Mouse (Mus musculus) intestine, embryonic 14.5 days (tissue): Measurements from ENCODE around the gene C1s1. TPM values are rescaled to one million over a fixed set of nuclear protein-coding genes. Genes with fewer than 3 reads are reported as not detected.
A peak's percentile ranks its signal among the peaks of the same experiment; 100 is the strongest.
"Not testable (repeated sequence)": the region's sequence is repeated elsewhere in the genome, so short reads cannot be mapped to it uniquely, and the experiment has no call there.

Experiments used
- ATAC-seq: fragments of 200-750 bp; cut with Nextera tagmentation; replicated peaks from 2 replicates; pipeline ENCODE4 v1.8.0; 2017; ENCODE audit warnings: low read depth, moderate number of reproducible peaks, moderate TSS enrichment, moderate library complexity; ENCODE audit not compliant: low FRiP score, low TSS enrichment
- DNase-seq: peaks from one replicate; pipeline ENCODE4 v3.0.0-alpha.2; 2018; ENCODE audit warnings: low spot score
- H3K27ac ChIP-seq: fragments of 300-500 bp; sonication (generic); 2 replicates; pipeline ENCODE4 v1.5.1; 2014; ENCODE audit warnings: low read depth, mild to moderate bottlenecking, control low read depth
- H3K27me3 ChIP-seq: fragments of 300-500 bp; sonication (generic); replicated peaks from 2 replicates; pipeline ENCODE4 v1.6.1; 2014; ENCODE audit warnings: low read length, control low read depth; ENCODE audit not compliant: control insufficient read depth, insufficient read depth
- H3K36me3 ChIP-seq: fragments of 300-500 bp; sonication (generic); 2 replicates; pipeline ENCODE4 v1.6.1; 2014; ENCODE audit warnings: low read length, control low read depth; ENCODE audit not compliant: control insufficient read depth, insufficient read depth
- H3K4me1 ChIP-seq: fragments of 300-500 bp; sonication (generic); replicated peaks from 2 replicates; pipeline ENCODE4 v1.6.1; 2014; ENCODE audit warnings: low read length, control low read depth, mixed read lengths; ENCODE audit not compliant: control insufficient read depth, insufficient read depth
- H3K4me2 ChIP-seq: fragments of 300-500 bp; sonication (generic); 2 replicates; pipeline ENCODE4 v1.6.1; 2014; ENCODE audit warnings: low read length
- H3K4me3 ChIP-seq: fragments of 300-500 bp; sonication (generic); 2 replicates; pipeline ENCODE4 v1.5.1; 2014; ENCODE audit warnings: low read depth, low read length, control low read depth, mixed read lengths
- H3K9ac ChIP-seq: fragments of 300-500 bp; sonication (generic); 2 replicates; pipeline ENCODE4 v1.6.1; 2014; ENCODE audit warnings: mild to moderate bottlenecking, low read length
- H3K9me3 ChIP-seq: fragments of 300-500 bp; sonication (generic); 2 replicates; pipeline ENCODE4 v1.6.1; 2016; ENCODE audit warnings: low read length, control low read depth; ENCODE audit not compliant: control insufficient read depth
- WGBS: fragments of 180-500 bp; shearing (Covaris S2); extraction: QIAGEN DNeasy Blood & Tissue Kit; methylation state at CpG from one replicate; pipeline ENCODE4 v1.1.7; 2014; 5-methylcytosine and 5-hydroxymethylcytosine counted together
- polyA plus RNA-seq: library from polyadenylated mRNA; unstranded; fragments of >200 nt; fragmentation: Nextera tagmentation; extraction: Ambion mirVana; gene quantifications from 2 replicates; pipeline ENCODE4 v1.2.1, GENCODE M21; 2014

Gene C1s1
- polyA plus RNA-seq, 1 experiment from 2014 or later: 1.3 TPM

GRCm38 (mm10) chr6:124536125-124536829 lies 5.9 kb downstream of the C1s1 start:
- H3K27ac ChIP-seq, H3K9me3 ChIP-seq, H3K36me3 ChIP-seq, DNase-seq, H3K4me2 ChIP-seq, H3K9ac ChIP-seq, H3K4me3 ChIP-seq, H3K27me3 ChIP-seq, ATAC-seq, H3K4me1 ChIP-seq: not testable (repeated sequence)
- 78% methylated on average over 8 of the region's 8 CpGs for WGBS

DNA sequence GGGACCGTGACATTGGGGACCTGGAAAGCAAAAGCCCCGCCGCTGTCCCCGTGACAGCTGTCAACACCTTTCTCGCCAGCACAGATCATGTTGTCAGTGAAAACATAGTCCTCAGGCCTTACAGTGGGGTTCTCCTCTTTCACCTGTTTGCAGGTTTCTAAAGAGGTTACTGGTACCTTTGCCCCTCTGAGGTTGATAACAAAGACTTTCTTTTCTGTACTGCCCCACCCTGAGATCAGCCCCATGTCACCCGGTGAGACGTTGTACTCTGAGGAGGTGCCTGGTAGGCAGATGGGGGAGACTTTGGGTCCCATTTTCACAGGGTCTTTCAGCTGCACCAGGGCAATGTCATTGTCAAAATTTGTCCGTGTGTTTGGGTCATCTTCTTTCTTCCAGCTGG lies 11.1 kb downstream of the C1s1 start:
- DNase-seq (no peak), ATAC-seq (no peak)
- Histone ChIP-seq H3K4me3 (no peak overlapping the region), H3K4me2 (no peak overlapping the region), H3K4me1 (no peaks in the 10 kb centered on the region), H3K36me3 (no peaks in the 10 kb centered on the region), H3K27me3 (no peaks in the 10 kb centered on the region), H3K9me3 (no peaks in the 10 kb centered on the region), H3K27ac (no peak overlapping the region), H3K9ac (no peak overlapping the region)
- 80% methylated on average over 8 of the region's 8 CpGs for WGBS

GRCm38 (mm10) chr6:124527881-124528280 lies 14.3 kb downstream of the C1s1 start:
- H3K4me1 ChIP-seq: no peaks in the 10 kb centered on the region
- no peaks in the 10 kb centered on the region for H3K27me3 ChIP-seq
- H3K9me3 ChIP-seq: no peaks in the 10 kb centered on the region
- H3K27ac ChIP-seq: no peak overlapping the region
- no peak overlapping the region for H3K4me3 ChIP-seq
- 68% methylated on average over 3 of the region's 3 CpGs for WGBS
- H3K9ac ChIP-seq: no peak overlapping the region
- no peak overlapping the region for H3K4me2 ChIP-seq
- H3K36me3 ChIP-seq: no peaks in the 10 kb centered on the region
- no peak for ATAC-seq
- DNase-seq: peak; percentile 50

- H3K36me3 ChIP-seq, H3K4me3 ChIP-seq, H3K27ac ChIP-seq, H3K4me2 ChIP-seq, H3K27me3 ChIP-seq, ATAC-seq, H3K9ac ChIP-seq, H3K9me3 ChIP-seq, DNase-seq, H3K4me1 ChIP-seq: not testable (repeated sequence)
- WGBS: 75% methylated on average over 7 of the region's 7 CpGs
These were observed 20.1 kb downstream of the C1s1 start for GRCm38 (mm10) chr6:124522082-124522481.

- not testable (repeated sequence) for H3K4me3 ChIP-seq, H3K9me3 ChIP-seq, H3K4me2 ChIP-seq, H3K27me3 ChIP-seq, ATAC-seq, H3K27ac ChIP-seq, H3K4me1 ChIP-seq, H3K36me3 ChIP-seq, H3K9ac ChIP-seq, DNase-seq
- WGBS: 90% methylated on average over 4 of the region's 4 CpGs
These were observed 24.4 kb downstream of the C1s1 start for GRCm38 (mm10) chr6:124517733-124518132.

DNA sequence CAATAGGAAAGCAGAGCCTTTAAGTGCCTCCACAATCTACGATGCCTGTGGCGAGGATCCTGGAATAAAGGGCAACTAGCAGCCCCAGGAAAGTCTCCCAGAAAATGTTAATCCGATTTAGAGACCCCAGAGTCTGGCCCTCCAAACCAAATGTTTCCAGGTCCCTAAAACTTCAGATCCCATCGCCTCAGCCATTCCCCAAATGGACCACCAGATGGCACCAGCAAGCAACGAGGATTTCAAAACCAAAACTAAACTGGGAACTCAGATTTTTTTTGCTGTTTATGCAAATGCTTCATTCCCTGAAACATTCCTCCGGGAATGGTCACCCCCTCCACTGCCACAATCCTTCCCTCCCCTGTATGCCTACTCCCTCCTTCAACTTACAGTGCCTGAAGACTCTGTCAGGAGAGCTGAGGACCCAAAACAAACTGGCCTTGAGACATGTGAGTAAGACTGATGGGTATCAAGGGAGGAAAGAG lies 29.8 kb downstream of the C1s1 start, which contains the start of gene C1ra:
C1ra (plus strand) TSS at position 51 of the 482 bp plus-strand sequence.
- WGBS: 10% methylated on average over 6 of the region's 6 CpGs
- no peak within 1 kb of the TSS for H3K9ac ChIP-seq

DNA sequence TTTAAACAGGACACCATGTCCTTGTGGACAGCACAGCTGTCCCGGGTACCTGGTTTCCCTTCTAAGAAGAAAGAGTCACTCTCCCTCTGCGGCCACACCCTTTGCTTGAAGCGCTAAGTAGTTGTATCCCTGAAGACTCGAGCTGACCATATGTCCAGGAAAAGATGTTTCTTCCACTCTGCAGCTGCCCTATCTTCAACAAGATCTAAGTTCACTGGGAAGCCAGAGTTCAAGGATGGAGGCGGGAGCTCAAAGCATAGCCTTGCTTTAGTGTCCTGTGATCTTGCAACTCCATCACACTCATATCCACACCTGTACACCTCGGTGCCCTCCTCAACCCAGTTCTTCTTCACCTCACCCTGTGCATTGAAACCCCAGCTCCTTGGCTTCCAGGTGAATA lies 30.2 kb downstream of the C1s1 start:
- WGBS: 58% methylated on average over 6 of the region's 6 CpGs
- H3K36me3 ChIP-seq: no peaks in the 10 kb centered on the region
- DNase-seq (no peak), ATAC-seq (no peak)
- H3K9me3 ChIP-seq: no peaks in the 10 kb centered on the region
- H3K4me2 ChIP-seq: no peak overlapping the region
- H3K4me1 ChIP-seq: no peaks in the 10 kb centered on the region
- H3K27me3 ChIP-seq: no peaks in the 10 kb centered on the region
- H3K9ac ChIP-seq: no peak overlapping the region
- no peak overlapping the region for H3K4me3 ChIP-seq
- no peak overlapping the region for H3K27ac ChIP-seq

More for the DNA sequence above, 29.8 kb downstream of the C1s1 start, which contains the start of gene C1ra:
- no peaks in the 10 kb centered on the region for H3K9me3 ChIP-seq
- peak within 1 kb of the TSS; percentile 44 for H3K4me2 ChIP-seq
- H3K27me3 ChIP-seq: no peaks in the 10 kb centered on the region
- ATAC-seq (no peak), DNase-seq (peak; percentile 76)
- no peaks in the 10 kb centered on the region for H3K4me1 ChIP-seq
- no peaks in the 10 kb centered on the region for H3K36me3 ChIP-seq
- H3K27ac ChIP-seq: no peak within 1 kb of the TSS
- H3K4me3 ChIP-seq: 0 out of 2 replicates have a peak within 1 kb of the TSS, but pooled peaks have one; percentile 13

GRCm38 (mm10) chr6:124509192-124509591 lies 33.0 kb downstream of the C1s1 start:
- H3K4me3 ChIP-seq, H3K4me2 ChIP-seq, H3K36me3 ChIP-seq, H3K9me3 ChIP-seq, H3K9ac ChIP-seq, H3K27me3 ChIP-seq, DNase-seq, ATAC-seq, H3K27ac ChIP-seq, H3K4me1 ChIP-seq: not testable (repeated sequence)
- WGBS: 84% methylated on average over 5 of the region's 5 CpGs

DNA sequence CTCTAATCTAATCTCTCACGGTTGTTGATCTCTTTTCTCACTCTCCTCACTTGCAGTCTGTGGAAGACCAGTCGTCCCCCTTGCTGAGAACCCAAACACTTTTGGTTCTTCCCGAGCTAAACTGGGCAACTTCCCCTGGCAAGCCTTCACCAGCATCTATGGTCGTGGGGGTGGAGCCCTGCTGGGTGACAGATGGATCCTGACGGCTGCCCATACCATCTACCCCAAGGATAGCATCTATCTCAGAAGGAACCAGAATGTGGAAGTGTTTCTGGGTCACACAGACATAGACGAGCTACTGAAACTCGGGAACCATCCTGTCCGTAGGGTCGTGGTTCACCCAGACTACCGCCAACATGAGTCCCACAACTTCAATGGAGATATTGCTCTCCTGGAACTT lies 33.9 kb downstream of the C1s1 start:
- H3K27ac ChIP-seq: no peak overlapping the region
- ATAC-seq (no peak), DNase-seq (no peak)
- no peak overlapping the region for H3K4me3 ChIP-seq
- H3K36me3 ChIP-seq: no peaks in the 10 kb centered on the region
- H3K9me3 ChIP-seq: no peaks in the 10 kb centered on the region
- H3K9ac ChIP-seq: no peak overlapping the region
- H3K4me1 ChIP-seq: no peaks in the 10 kb centered on the region
- no peak overlapping the region for H3K4me2 ChIP-seq
- no peaks in the 10 kb centered on the region for H3K27me3 ChIP-seq
- 78% methylated on average over 10 of the region's 10 CpGs for WGBS
